Comparison of ENCODE assay signal across 8 mouse cellular contexts in the genomic region with DNA sequence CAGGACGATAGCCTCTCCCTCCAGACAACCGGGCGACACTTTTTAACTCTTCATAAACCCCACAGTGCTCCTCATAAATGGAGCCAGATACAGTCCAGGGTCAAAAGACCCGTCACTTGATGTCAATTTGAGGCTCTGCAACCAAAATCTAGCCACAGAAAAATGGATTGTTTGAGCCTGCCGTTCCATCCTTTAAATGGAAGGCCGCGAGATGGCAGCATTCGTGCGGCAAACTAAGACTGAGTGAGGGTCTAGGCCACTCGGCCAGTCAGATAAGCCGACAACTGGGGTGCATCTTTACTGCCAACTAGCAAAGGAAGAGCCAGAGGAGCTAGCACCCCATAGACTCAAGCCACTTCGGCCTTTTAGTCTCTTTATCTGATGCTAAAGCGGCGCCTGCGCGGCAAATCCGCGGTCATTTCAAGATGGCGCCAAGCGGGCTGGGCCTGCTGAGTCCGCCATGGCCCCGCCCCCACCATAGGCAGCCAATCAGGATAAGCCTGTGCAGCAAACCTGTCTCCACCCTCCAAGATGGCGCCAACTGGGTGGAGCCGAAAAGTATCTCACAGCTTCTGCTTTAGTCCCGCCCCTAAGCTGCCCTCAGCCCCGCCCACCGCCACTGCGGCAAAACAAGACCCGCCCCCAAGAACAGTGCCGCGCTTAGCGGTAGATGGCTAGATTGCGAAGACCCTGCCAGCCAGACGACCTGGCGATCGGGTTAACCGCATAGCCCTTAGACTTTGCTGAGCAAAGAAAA. TPM values are rescaled to one million over a fixed set of nuclear protein-coding genes. Genes with fewer than 3 reads are reported as not detected.
A peak's percentile ranks its signal among the peaks of the same experiment; 100 is the strongest.
DNase-seq lines count a peak whose midpoint lies in the region; ATAC-seq lines count a peak whose summit lies in the region.

No protein-coding gene starts in this region.

- intact Hi-C loops in heart, postnatal 14 days (cut with DNase I): no loop called here

- 43% methylated on average over 37 of the region's 37 CpGs for WGBS in forebrain, embryonic 16.5 days
- 44% methylated on average over 37 of the region's 37 CpGs for WGBS in liver, embryonic 16.5 days (ENCODE audit: insufficient replicate concordance)
- WGBS in neural tube, embryonic 13.5 days: 51% methylated on average over 37 of the region's 37 CpGs

- H3K9ac ChIP-seq in forebrain, embryonic 16.5 days (replicated peaks; ENCODE audit: low read depth, low read length): peak overlapping the region; percentile 61
- peak overlapping the region; percentile 29 for H3K9ac ChIP-seq in liver, embryonic 16.5 days (ENCODE audit: low read depth, low read length)
- H3K9ac ChIP-seq in neural tube, embryonic 13.5 days: peak overlapping the region; percentile 76

- H3K27me3 ChIP-seq in forebrain, embryonic 16.5 days (replicated peaks; ENCODE audit: control insufficient read depth, insufficient read depth, low read length): no peaks in the 10 kb centered on the region
- peaks cover 3% of the 10 kb centered on the region; the same call in 1 of the 2 replicates for H3K27me3 ChIP-seq in liver, embryonic 16.5 days (ENCODE audit: control insufficient read depth, insufficient read depth, low read depth, low read length)
- no peaks in the 10 kb centered on the region for H3K27me3 ChIP-seq in neural tube, embryonic 13.5 days

- DNase-seq in MN1 (ENCODE audit: low spot score): peak; percentile 94
- DNase-seq in cerebellum, adult 18-20 months: peak; percentile 94 to 98
- DNase-seq in heart, postnatal 14 days: peak; percentile 93 to 94
- DNase-seq in layer of hippocampus, adult 11-12 months (ENCODE audit: low spot score): peak; percentile 95
- peak; percentile 18 to 21 for DNase-seq in thymus, adult 18-20 months

- H3K27ac ChIP-seq in forebrain, embryonic 16.5 days (ENCODE audit: low read length): peak overlapping the region; percentile 97
- peak overlapping the region; percentile 70 for H3K27ac ChIP-seq in liver, embryonic 16.5 days (ENCODE audit: low read length)
- peak overlapping the region; percentile 97 for H3K27ac ChIP-seq in neural tube, embryonic 13.5 days (replicated peaks)

- H3K4me2 ChIP-seq in forebrain, embryonic 16.5 days (ENCODE audit: low read length): peak overlapping the region; percentile 55
- peak overlapping the region; percentile 50 for H3K4me2 ChIP-seq in liver, embryonic 16.5 days (ENCODE audit: low read depth, low read length)
- H3K4me2 ChIP-seq in neural tube, embryonic 13.5 days: peak overlapping the region; percentile 55

- peaks cover 3% of the 10 kb centered on the region for H3K36me3 ChIP-seq in forebrain, embryonic 16.5 days (ENCODE audit: control insufficient read depth, insufficient read depth)
- H3K36me3 ChIP-seq in liver, embryonic 16.5 days (ENCODE audit: control insufficient read depth, insufficient read depth): no peaks in the 10 kb centered on the region
- H3K36me3 ChIP-seq in neural tube, embryonic 13.5 days: peaks cover 13% of the 10 kb centered on the region; the same call in 1 of the 2 replicates

- no peaks in the 10 kb centered on the region for H3K4me1 ChIP-seq in forebrain, embryonic 16.5 days (replicated peaks; ENCODE audit: control insufficient read depth, insufficient read depth, low read length)
- no peaks in the 10 kb centered on the region for H3K4me1 ChIP-seq in liver, embryonic 16.5 days (ENCODE audit: control insufficient read depth, low read depth, low read length)
- peaks cover 6% of the 10 kb centered on the region; the same call in 1 of the 2 replicates for H3K4me1 ChIP-seq in neural tube, embryonic 13.5 days (replicated peaks)

- peaks cover 22% of the 10 kb centered on the region for H3K9me3 ChIP-seq in forebrain, embryonic 16.5 days (ENCODE audit: control insufficient read depth, low read length)
- H3K9me3 ChIP-seq in liver, embryonic 16.5 days (replicated peaks; ENCODE audit: control insufficient read depth, low read length): peaks cover 14% of the 10 kb centered on the region
- H3K9me3 ChIP-seq in neural tube, embryonic 13.5 days: peaks cover 27% of the 10 kb centered on the region; the same call in 1 of the 2 replicates

- ATAC-seq in forebrain, embryonic 16.5 days: peak; percentile 38
- ATAC-seq in liver, embryonic 16.5 days (ENCODE audit: low read depth): peak; percentile 45
- peak; percentile 58 for ATAC-seq in neural tube, embryonic 13.5 days (ENCODE audit: low read depth)

- H3K4me3 ChIP-seq in forebrain, embryonic 16.5 days (replicated peaks; ENCODE audit: low read length): peak overlapping the region; percentile 61
- peak overlapping the region; percentile 58 for H3K4me3 ChIP-seq in liver, embryonic 16.5 days (ENCODE audit: low read depth, low read length)
- peak overlapping the region; percentile 56 for H3K4me3 ChIP-seq in neural tube, embryonic 13.5 days

RNA-seq across cellular contexts. Expression of gene Peg3, which starts 1.0 kb away (rescaled TPM):
- polyA plus RNA-seq in forebrain, embryonic 16.5 days (2015; fragmentation: Nextera tagmentation; extraction: Ambion mirVana): 56.9 and 66.5 TPM in 2 replicates
- total RNA-seq in heart, postnatal 14 days (2021): 10 to 100 TPM; 32.4 to 35.5 TPM
- 54.7 and 61.1 TPM in 2 replicates for polyA plus RNA-seq in liver, embryonic 16.5 days (2015; fragmentation: Nextera tagmentation; extraction: Ambion mirVana)
- 65.2 and 87.1 TPM in 2 replicates for polyA plus RNA-seq in neural tube, embryonic 13.5 days (2015; fragmentation: Nextera tagmentation; extraction: Ambion mirVana)

RNA-seq across cellular contexts. Expression of gene Usp29, which starts 1.1 kb away (rescaled TPM):
- 19.0 and 32.0 TPM in 2 replicates for polyA plus RNA-seq in forebrain, embryonic 16.5 days (2015; fragmentation: Nextera tagmentation; extraction: Ambion mirVana)
- under 1 TPM; 0.22 to 0.57 TPM for total RNA-seq in heart, postnatal 14 days (2021)
- polyA plus RNA-seq in liver, embryonic 16.5 days (2015; fragmentation: Nextera tagmentation; extraction: Ambion mirVana): 1.7 and 2.0 TPM in 2 replicates
- 19.1 and 20.6 TPM in 2 replicates for polyA plus RNA-seq in neural tube, embryonic 13.5 days (2015; fragmentation: Nextera tagmentation; extraction: Ambion mirVana)

RNA-seq across cellular contexts. Expression of gene Zim1, which starts 33.0 kb away (rescaled TPM):
- polyA plus RNA-seq in forebrain, embryonic 16.5 days (2015; fragmentation: Nextera tagmentation; extraction: Ambion mirVana): 2.7 and 4.1 TPM in 2 replicates
- 1 to 10 TPM; 4.9 to 5.8 TPM for total RNA-seq in heart, postnatal 14 days (2021)
- polyA plus RNA-seq in liver, embryonic 16.5 days (2015; fragmentation: Nextera tagmentation; extraction: Ambion mirVana): 1.5 and 1.7 TPM in 2 replicates
- 2.6 and 3.0 TPM in 2 replicates for polyA plus RNA-seq in neural tube, embryonic 13.5 days (2015; fragmentation: Nextera tagmentation; extraction: Ambion mirVana)

Comparison
In these comparisons a context has a peak if more than half of its experiments do, and no peak if none do; other contexts are left out.
1. Peak in every context shown above with its lines: DNase-seq, ATAC-seq, H3K4me3 ChIP-seq and H3K27ac ChIP-seq.
2. DNase-seq: peak in every context shown above with its lines; median percentile 96 in cerebellum, adult 18-20 months; 95 in layer of hippocampus, adult 11-12 months; 94 in MN1; 94 in heart, postnatal 14 days; 20 in thymus, adult 18-20 months.